Comparison of ENCODE assay signal across 18 mouse cellular contexts in the genomic region with DNA sequence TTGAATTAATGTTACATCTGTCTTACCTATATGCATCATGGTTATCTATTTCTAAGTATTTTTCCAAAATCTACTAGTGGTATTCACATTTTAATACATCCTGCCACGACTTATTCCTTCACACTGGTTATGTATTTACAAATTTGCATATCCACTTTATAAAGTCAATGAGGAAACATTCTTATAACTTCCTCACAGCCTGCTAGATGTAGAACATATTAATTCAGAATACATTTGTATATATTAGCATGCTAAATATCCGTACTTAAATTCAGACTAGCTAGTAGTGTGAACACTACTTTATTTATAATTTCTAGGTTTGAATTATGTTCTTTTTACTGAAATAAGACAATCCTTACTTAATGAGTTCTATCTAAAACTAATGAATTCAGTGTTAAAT.
"Had no signal": no experiment of that assay in that cellular context is flagged by ENCODE, and none has a peak within 500 bp of the region (broad histone marks: within the 10 kb centered on the region; RNA-seq: fewer than 3 reads in every experiment).

No protein-coding gene starts in this region.

- H3K9ac ChIP-seq: lung, embryonic 14.5 days; midbrain, embryonic 12.5 days; neural tube, embryonic 13.5 days; neural tube, embryonic 15.5 days had no signal

- H3K4me3 ChIP-seq: midbrain, embryonic 10.5 days; midbrain, embryonic 12.5 days; myocyte; neural tube, embryonic 13.5 days; neural tube, embryonic 15.5 days had no signal

- H3K27me3 ChIP-seq: midbrain, embryonic 12.5 days; neural tube, embryonic 13.5 days; neural tube, embryonic 15.5 days had no signal

- ATAC-seq: midbrain, embryonic 16.5 days had no signal

- H3K9me3 ChIP-seq: midbrain, embryonic 10.5 days; midbrain, embryonic 12.5 days; neural tube, embryonic 13.5 days; neural tube, embryonic 15.5 days had no signal

- H3K27ac ChIP-seq: midbrain, embryonic 10.5 days; midbrain, embryonic 12.5 days; neural tube, embryonic 13.5 days; neural tube, embryonic 15.5 days had no signal

- H3K36me3 ChIP-seq: midbrain, embryonic 10.5 days; midbrain, embryonic 12.5 days; neural tube, embryonic 13.5 days; neural tube, embryonic 15.5 days had no signal

- H3K4me2 ChIP-seq: lung, embryonic 14.5 days; midbrain, embryonic 12.5 days; neural tube, embryonic 13.5 days; neural tube, embryonic 15.5 days had no signal

- H3K4me1 ChIP-seq: midbrain, embryonic 10.5 days; midbrain, embryonic 12.5 days; neural tube, embryonic 13.5 days; neural tube, embryonic 15.5 days had no signal

- DNase-seq: lung, embryonic 14.5 days; lung, postnatal 10 days; lung, postnatal 4 days; midbrain, embryonic 14.5 days; retina, postnatal 1 day; right cerebral cortex, adult 18-20 months; right cerebral cortex, postnatal 25 days; right cerebral cortex, postnatal 4 days; spleen, adult 18-20 months; thymus, adult 18-20 months; thymus, postnatal 14 days; thymus, postnatal 36 days had no signal
